Mouse (Mus musculus) liver, adult 2 months (tissue): Measurements from ENCODE around the gene Lipm. TPM values are rescaled to one million over a fixed set of nuclear protein-coding genes. Genes with fewer than 3 reads are reported as not detected.
A peak's percentile ranks its signal among the peaks of the same experiment; 100 is the strongest.

Source experiments
- DNase-seq: peaks from one replicate; pipeline ENCODE4 v3.0.0-alpha.2; 2011; ENCODE audit warnings: low read depth, low spot score; ENCODE audit errors: extremely low read depth
- H3K27ac ChIP-seq: fragments of 200-500 bp; replicated peaks from 2 replicates; pipeline ENCODE4 v1.5.1; 2012; ENCODE audit warnings: low read depth, mild to moderate bottlenecking, control low read depth, inconsistent platforms, low read length; ENCODE audit not compliant: insufficient read depth
- H3K27me3 ChIP-seq: fragments of 200-500 bp; 2 replicates; pipeline ENCODE4 v1.6.1; 2012; ENCODE audit warnings: mild to moderate bottlenecking, moderate library complexity, low read length, inconsistent platforms; ENCODE audit not compliant: control insufficient read depth, insufficient read depth
- H3K36me3 ChIP-seq: fragments of 200-500 bp; 2 replicates; pipeline ENCODE4 v1.6.1; 2012; ENCODE audit warnings: low read length, inconsistent platforms; ENCODE audit not compliant: control insufficient read depth, insufficient read depth
- H3K4me1 ChIP-seq: fragments of 200-500 bp; 2 replicates; pipeline ENCODE4 v1.6.1; 2011; ENCODE audit warnings: low read length; ENCODE audit not compliant: control insufficient read depth, insufficient read depth
- H3K4me3 ChIP-seq: fragments of 200-500 bp; 2 replicates; pipeline ENCODE4 v1.5.1; 2011; ENCODE audit warnings: low read depth, mild to moderate bottlenecking, control low read depth, low read length, moderate library complexity; ENCODE audit not compliant: insufficient read depth
- H3K79me2 ChIP-seq: fragments of 200-500 bp; 2 replicates; pipeline ENCODE4 v1.6.1; 2012; ENCODE audit warnings: inconsistent platforms, mild to moderate bottlenecking, low read length, moderate library complexity; ENCODE audit not compliant: control insufficient read depth, insufficient read depth
- H3K9ac ChIP-seq: fragments of 200-500 bp; 2 replicates; pipeline ENCODE4 v1.6.1; 2012; ENCODE audit warnings: low read depth, mild to moderate bottlenecking, control low read depth, inconsistent platforms, low read length
- CTCF ChIP-seq: fragments of 200-500 bp; IDR thresholded peaks from 2 replicates; pipeline ENCODE4 v1.5.1; 2011; ENCODE audit warnings: low read depth, low read length, control low read depth
- POLR2A ChIP-seq: fragments of 200-500 bp; IDR thresholded peaks from 2 replicates; pipeline ENCODE4 v1.6.1; 2011; ENCODE audit warnings: low read length, control low read depth; ENCODE audit not compliant: insufficient read depth; ENCODE audit errors: extremely low read depth
- WGBS: fragments of 180-500 bp; shearing (Covaris S2); methylation state at CpG from one replicate; pipeline ENCODE4 v1.1.7; 2018; 5-methylcytosine and 5-hydroxymethylcytosine counted together
- polyA plus RNA-seq: library from polyadenylated mRNA; depleted of rRNA; stranded (reverse); fragments of >200 nt; gene quantifications from 2 replicates; pipeline ENCODE4 v1.2.3, GENCODE M21; 2012
- total RNA-seq: library from RNA; depleted of rRNA; stranded (reverse); fragments of >200 nt; gene quantifications from 2 replicates; pipeline ENCODE4 v1.2.3, GENCODE M21; 2014

Lipm gene
- total and polyA plus RNA-seq, 2 experiments, result not detected

- Histone ChIP-seq H3K27ac (no peak overlapping the region), H3K9ac (no peak overlapping the region), H3K4me3 (no peak overlapping the region), H3K4me1 (no peaks in the 10 kb centered on the region), H3K36me3 (no peaks in the 10 kb centered on the region), H3K27me3 (no peaks in the 10 kb centered on the region), H3K79me2 (no peaks in the 10 kb centered on the region)
- 73% methylated on average over 2 of the region's 2 CpGs for WGBS
- TF ChIP-seq POLR2A, result no peak
- no peak for TF ChIP-seq CTCF
- no peak for DNase-seq
Observed at GRCm38 (mm10) chr19:34078130-34078529, 22.6 kb upstream of the Lipm start.

- Histone ChIP-seq H3K9ac (no peak overlapping the region), H3K79me2 (no peaks in the 10 kb centered on the region), H3K4me1 (no peaks in the 10 kb centered on the region), H3K27ac (no peak overlapping the region), H3K36me3 (no peaks in the 10 kb centered on the region), H3K4me3 (no peak overlapping the region), H3K27me3 (no peaks in the 10 kb centered on the region)
- TF ChIP-seq CTCF, result no peak
- no peak for TF ChIP-seq POLR2A
- WGBS, result 38% methylated on average over 3 of the region's 3 CpGs
- peak; percentile 40 for DNase-seq
Observed at GRCm38 (mm10) chr19:34089011-34089680, 11.6 kb upstream of the Lipm start.

DNA sequence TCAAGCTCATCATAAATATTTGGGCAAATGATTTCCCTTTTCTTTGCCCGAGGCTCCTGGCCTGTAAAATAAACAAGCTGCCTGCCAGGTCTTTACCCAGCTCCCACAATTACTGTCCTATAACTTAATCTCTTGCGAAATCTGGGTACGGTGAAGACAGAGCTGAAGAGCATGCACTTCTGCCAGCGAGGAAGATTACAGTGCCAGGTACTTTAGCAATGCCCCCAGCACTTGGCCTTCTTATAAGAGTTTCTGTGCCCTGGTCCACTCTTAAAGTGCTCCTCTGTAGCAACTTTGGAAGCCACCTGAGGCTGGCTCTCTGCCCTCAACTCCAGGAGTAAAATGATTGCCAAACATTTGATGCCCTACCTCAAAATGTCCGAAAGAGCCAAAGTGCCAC lies 5.4 kb upstream of the Lipm start:
- TF ChIP-seq CTCF (no peak), POLR2A (no peak)
- H3K4me1 ChIP-seq, result peaks cover 2% of the 10 kb centered on the region
- H3K27ac ChIP-seq, result no peak overlapping the region
- no peaks in the 10 kb centered on the region for H3K36me3 ChIP-seq
- DNase-seq, result peak; percentile 76
- H3K79me2 ChIP-seq, result no peaks in the 10 kb centered on the region
- 23% methylated on average over 5 of the region's 5 CpGs for WGBS
- H3K27me3 ChIP-seq, result no peaks in the 10 kb centered on the region
- H3K9ac ChIP-seq, result no peak overlapping the region
- H3K4me3 ChIP-seq, result no peak overlapping the region

- Histone ChIP-seq H3K36me3 (no peaks in the 10 kb centered on the region), H3K27me3 (no peaks in the 10 kb centered on the region), H3K4me3 (no peak overlapping the region), H3K27ac (no peak overlapping the region), H3K4me1 (peaks cover 2% of the 10 kb centered on the region), H3K79me2 (no peaks in the 10 kb centered on the region), H3K9ac (no peak overlapping the region)
- WGBS, result 25% methylated on average over 1 of the region's 1 CpGs
- TF ChIP-seq POLR2A, result no peak
- DNase-seq, result peak; percentile 92
Observed at GRCm38 (mm10) chr19:34096228-34096627, 4.5 kb upstream of the Lipm start.

GRCm38 (mm10) chr19:34101888-34102287 lies 1.2 kb downstream of the Lipm start:
- 93% methylated on average over 7 of the region's 7 CpGs for WGBS

GRCm38 (mm10) chr19:34104841-34105240 lies 4.1 kb downstream of the Lipm start:
- Histone ChIP-seq H3K9ac (no peak overlapping the region), H3K27ac (no peak overlapping the region), H3K27me3 (no peaks in the 10 kb centered on the region), H3K4me3 (no peak overlapping the region), H3K4me1 (no peaks in the 10 kb centered on the region), H3K36me3 (no peaks in the 10 kb centered on the region), H3K79me2 (no peaks in the 10 kb centered on the region)
- 91% methylated on average over 3 of the region's 3 CpGs for WGBS
- no peak for TF ChIP-seq CTCF
- no peak for TF ChIP-seq POLR2A
- DNase-seq, result no peak

More at GRCm38 (mm10) chr19:34101888-34102287, 1.2 kb downstream of the Lipm start:
- H3K79me2 ChIP-seq, result no peaks in the 10 kb centered on the region
- no peak overlapping the region for H3K27ac ChIP-seq
- no peak for DNase-seq
- no peak overlapping the region for H3K9ac ChIP-seq
- TF ChIP-seq POLR2A (no peak), CTCF (no peak)
- H3K27me3 ChIP-seq, result no peaks in the 10 kb centered on the region
- no peaks in the 10 kb centered on the region for H3K36me3 ChIP-seq
- no peaks in the 10 kb centered on the region for H3K4me1 ChIP-seq
- H3K4me3 ChIP-seq, result no peak overlapping the region
